Mouse (Mus musculus) CH12.LX (cell line): Measurements from ENCODE around the gene Senp6. TPM values are rescaled to one million over a fixed set of nuclear protein-coding genes. Genes with fewer than 3 reads are reported as not detected.

ENCODE experiments used
- DNase-seq: peaks from one replicate; pipeline ENCODE4 v3.0.0-alpha.2; 2013; ENCODE audit errors: extremely low read depth
- H3K27ac ChIP-seq: 2 replicates; pipeline ENCODE4 v1.5.1; 2012; ENCODE audit warnings: low read depth, mild to moderate bottlenecking, control low read depth, moderate library complexity; ENCODE audit not compliant: insufficient read depth
- H3K27me3 ChIP-seq: replicated peaks from 2 replicates; pipeline ENCODE3; 2012; ENCODE audit warnings: inconsistent platforms
- H3K36me3 ChIP-seq, 2 experiments: replicated peaks in 1 of 2; 2 replicates each; pipeline versions ENCODE3 to v1.6.1; 2012; ENCODE audit warnings: inconsistent platforms in 1 of 2, low read length in 1 of 2, mild to moderate bottlenecking in 1 of 2, mixed read lengths in 1 of 2, moderate library complexity in 1 of 2; ENCODE audit not compliant: control insufficient read depth in 1 of 2, insufficient read depth in 1 of 2
- H3K4me1 ChIP-seq, 2 experiments: 2 replicates each; pipeline ENCODE4 v1.6.1; 2012; ENCODE audit warnings: inconsistent platforms in 1 of 2, moderate library complexity in 1 of 2; ENCODE audit not compliant: insufficient read depth in 2 of 2, control insufficient read depth in 1 of 2
- H3K4me2 ChIP-seq: 2 replicates; pipeline ENCODE4 v1.6.1; 2012; ENCODE audit warnings: low read depth, mild to moderate bottlenecking, control low read depth; ENCODE audit not compliant: poor library complexity, insufficient read depth, severe bottlenecking
- H3K4me3 ChIP-seq, 3 experiments: fragments of 150-350 bp in 1 of 3; sonication (generic) in 1 of 3; replicated peaks in 1 of 3; 2 replicates each; pipeline versions ENCODE3 to v1.5.1; 2011 to 2012; ENCODE audit warnings: low read depth in 2 of 3, low read length in 2 of 3, mild to moderate bottlenecking in 2 of 3, moderate library complexity in 2 of 3, control low read depth in 1 of 3, improper control_type of control experiment in 1 of 3, inconsistent platforms in 1 of 3, mixed read lengths in 1 of 3; ENCODE audit not compliant: poor library complexity in 1 of 3
- H3K79me2 ChIP-seq: replicated peaks from 2 replicates; pipeline ENCODE4 v1.6.1; 2012; ENCODE audit warnings: mild to moderate bottlenecking, moderate library complexity; ENCODE audit not compliant: control insufficient read depth, poor library complexity, insufficient read depth, severe bottlenecking; ENCODE audit errors: extremely low read depth
- H3K9ac ChIP-seq: 2 replicates; pipeline ENCODE4 v1.6.1; 2012; ENCODE audit warnings: low read depth, mild to moderate bottlenecking, control low read depth, moderate library complexity; ENCODE audit not compliant: insufficient read depth
- H3K9me3 ChIP-seq: replicated peaks from 2 replicates; pipeline ENCODE3; 2012; ENCODE audit warnings: low read length, inconsistent platforms, mixed read lengths
- BHLHE40 ChIP-seq: IDR thresholded peaks from 2 replicates; pipeline ENCODE4 v1.6.1; 2011; ENCODE audit warnings: mild to moderate bottlenecking, low read depth, low read length, improper control_type of control experiment
- CHD1 ChIP-seq: IDR thresholded peaks from 2 replicates; pipeline ENCODE4 v1.6.1; 2012; ENCODE audit warnings: low read depth, low read length, improper control_type of control experiment, inconsistent platforms
- CHD2 ChIP-seq: IDR thresholded peaks from 2 replicates; pipeline ENCODE4 v1.6.1; 2011; ENCODE audit warnings: low read length, improper control_type of control experiment
- CTCF ChIP-seq, 2 experiments: IDR thresholded peaks in 1 of 2; conservative IDR thresholded peaks in 1 of 2; 2 replicates each; pipeline ENCODE4 v1.5.1; 2011 to 2012; ENCODE audit warnings: low read depth in 2 of 2, low read length in 2 of 2, improper control_type of control experiment in 1 of 2, inconsistent platforms in 1 of 2, mild to moderate bottlenecking in 1 of 2, moderate library complexity in 1 of 2
- E2F4 ChIP-seq: IDR thresholded peaks from 2 replicates; pipeline ENCODE4 v1.6.1; 2011; ENCODE audit warnings: low read depth, low read length, improper control_type of control experiment; ENCODE audit not compliant: insufficient replicate concordance
- ETS1 ChIP-seq: conservative IDR thresholded peaks from 2 replicates; pipeline ENCODE4 v1.6.1; 2012; ENCODE audit warnings: low read depth, mild to moderate bottlenecking, inconsistent platforms, low read length, improper control_type of control experiment, moderate library complexity
- HCFC1 ChIP-seq: IDR thresholded peaks from 2 replicates; pipeline ENCODE4 v1.6.1; 2012; ENCODE audit warnings: low read depth, mild to moderate bottlenecking, inconsistent platforms, low read length, improper control_type of control experiment
- MAFK ChIP-seq: IDR thresholded peaks from 2 replicates; pipeline ENCODE4 v1.6.1; 2011; ENCODE audit warnings: low read length, improper control_type of control experiment; ENCODE audit not compliant: insufficient replicate concordance
- MAZ ChIP-seq: IDR thresholded peaks from 2 replicates; pipeline ENCODE4 v1.6.1; 2012; ENCODE audit warnings: low read depth, mild to moderate bottlenecking, inconsistent platforms, low read length, improper control_type of control experiment, moderate library complexity
- MEF2A ChIP-seq: IDR thresholded peaks from 2 replicates; pipeline ENCODE4 v1.6.1; 2014; ENCODE audit warnings: low read depth, mild to moderate bottlenecking, inconsistent platforms, low read length, improper control_type of control experiment, borderline replicate concordance
- PAX5 ChIP-seq: IDR thresholded peaks from 2 replicates; pipeline ENCODE4 v1.6.1; 2012; ENCODE audit warnings: low read length, inconsistent platforms, mixed read lengths
- POLR2AphosphoS2 ChIP-seq: IDR thresholded peaks from 2 replicates; pipeline ENCODE4 v1.6.1; 2011; ENCODE audit warnings: low read depth, low read length, improper control_type of control experiment
- RAD21 ChIP-seq: IDR thresholded peaks from 2 replicates; pipeline ENCODE4 v1.6.1; 2011; ENCODE audit warnings: low read depth, mild to moderate bottlenecking, low read length, improper control_type of control experiment, moderate library complexity
- RCOR1 ChIP-seq: conservative IDR thresholded peaks from 2 replicates; pipeline ENCODE4 v1.6.1; 2012; ENCODE audit warnings: low read depth, mild to moderate bottlenecking, inconsistent platforms, low read length, improper control_type of control experiment
- TBP ChIP-seq: conservative IDR thresholded peaks from 2 replicates; pipeline ENCODE4 v1.6.1; 2011; ENCODE audit warnings: low read depth, low read length, improper control_type of control experiment
- USF2 ChIP-seq: conservative IDR thresholded peaks from 2 replicates; pipeline ENCODE4 v1.6.1; 2011; ENCODE audit warnings: low read depth, low read length, improper control_type of control experiment
- ZKSCAN1 ChIP-seq: IDR thresholded peaks from 2 replicates; pipeline ENCODE4 v1.6.1; 2012; ENCODE audit warnings: low read depth, inconsistent platforms, low read length, improper control_type of control experiment, borderline replicate concordance
- dilution Hi-C: fragments of 300-500 bp; cut with MboI; formaldehyde crosslinking; loops from 2 replicates; pipeline ENCODE4 v1.14.3; 2020; ENCODE audit warnings: low sequenced_read_pairs; ENCODE audit not compliant: extremely low pct_unique_long_range_greater_than_20kb, extremely low pct_ligation_motif_present
- in situ Hi-C: fragments of 300-500 bp; cut with MboI; formaldehyde crosslinking; loops from 3 replicates; pipeline ENCODE4 v1.14.3; 2019; ENCODE audit warnings: low sequenced_read_pairs, low pct_ligation_motif_present, low pct_unique_long_range_greater_than_20kb, mixed read lengths
- polyA plus RNA-seq: library from polyadenylated mRNA; unstranded; fragments of >175 nt; gene quantifications from 2 replicates; pipeline ENCODE4 v1.2.1, GENCODE M21; 2012; ENCODE audit warnings: low read depth; ENCODE audit not compliant: insufficient read length
- total RNA-seq, 2 experiments: library from RNA; depleted of rRNA; stranded (reverse); fragments of 300-350 nt in 1 of 2; fragments of >200 nt in 1 of 2; gene quantifications; 2 replicates each; pipeline ENCODE4 v1.2.3; 2012 to 2014

Gene Senp6
- total and polyA plus RNA-seq, 3 experiments = 97.5 to 167 (median 113) TPM

DNA sequence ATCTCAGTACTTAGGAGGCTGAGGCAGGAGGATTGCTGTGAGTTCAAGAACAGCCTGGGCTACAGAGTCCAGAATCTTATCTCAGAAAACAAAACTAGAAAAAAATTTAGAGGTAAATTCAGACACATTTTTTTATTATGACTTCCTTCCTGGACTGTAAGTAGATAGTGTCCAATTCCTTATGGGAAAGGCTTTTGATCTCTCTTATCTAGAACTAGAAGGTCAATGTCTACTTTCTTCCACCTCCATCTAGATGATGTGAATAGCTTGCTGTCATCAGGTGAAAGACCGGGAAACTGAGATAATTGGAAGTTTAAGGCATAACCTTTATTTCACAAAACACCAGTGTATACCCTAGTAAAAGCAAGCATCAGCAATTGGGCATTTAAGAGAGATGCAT is 115.0 kb downstream of the Senp6 start:
- Histone ChIP-seq H3K9ac (no peak overlapping the region), H3K4me1 (no peaks in the 10 kb centered on the region), H3K79me2 (no peaks in the 10 kb centered on the region), H3K36me3 (no peaks in the 10 kb centered on the region), H3K27ac (no peak overlapping the region), H3K4me2 (no peak overlapping the region), H3K27me3 (no peaks in the 10 kb centered on the region), H3K9me3 (no peaks in the 10 kb centered on the region), H3K4me3 (no peak overlapping the region)
- TF ChIP-seq HCFC1 = no peak
- TF ChIP-seq PAX5 = no peak
- TF ChIP-seq POLR2AphosphoS2 = no peak
- no peak for TF ChIP-seq USF2
- no peak for TF ChIP-seq MAZ
- no peak for TF ChIP-seq MAFK
- TF ChIP-seq MEF2A = no peak
- TF ChIP-seq RAD21 = no peak
- no peak for TF ChIP-seq BHLHE40
- TF ChIP-seq CHD1 = no peak
- DNase-seq = no peak
- dilution Hi-C loops (no loop called here), in situ Hi-C loops (no loop called here)

DNA sequence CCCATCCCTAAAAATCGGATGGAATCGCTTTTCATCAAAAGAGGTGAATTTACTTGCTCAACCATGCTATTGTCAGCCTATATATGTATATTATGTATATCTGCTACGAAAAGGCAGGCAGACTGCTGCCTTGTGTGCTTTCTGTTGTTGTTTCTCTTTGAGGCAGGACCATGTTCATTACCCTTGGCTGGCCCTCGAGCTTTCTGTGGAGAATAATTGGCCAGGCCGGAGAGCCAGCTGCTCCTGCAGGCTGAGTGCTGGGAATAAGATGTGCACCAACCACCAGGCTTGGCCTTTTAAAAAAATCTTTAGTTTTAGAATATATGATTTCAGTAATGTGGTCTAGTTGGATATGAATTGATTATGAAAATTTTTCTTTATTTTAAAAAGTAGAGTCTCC is 117.4 kb downstream of the Senp6 start:
- Histone ChIP-seq H3K27ac (no peak overlapping the region), H3K9me3 (no peaks in the 10 kb centered on the region), H3K27me3 (no peaks in the 10 kb centered on the region), H3K36me3 (no peaks in the 10 kb centered on the region), H3K79me2 (no peaks in the 10 kb centered on the region), H3K9ac (no peak overlapping the region), H3K4me3 (no peak overlapping the region), H3K4me1 (no peaks in the 10 kb centered on the region; a peak in 1 of 4 replicates), H3K4me2 (no peak overlapping the region)
- in situ Hi-C loops = no loop called here
- dilution Hi-C loops = no loop called here
- DNase-seq = no peak
- no peak for TF ChIP-seq CHD2
- TF ChIP-seq ETS1 = no peak
- TF ChIP-seq CTCF (conservative IDR thresholded peaks at IDR 0.05 in 1 of 2, IDR thresholded peaks at IDR 0.05 in 1 of 2; ENCODE audit: low read depth in 2 of 2, low read length in 2 of 2) = no peak
- TF ChIP-seq CHD1 = no peak
- no peak for TF ChIP-seq ZKSCAN1
- TF ChIP-seq E2F4 = no peak
- no peak for TF ChIP-seq HCFC1
- no peak for TF ChIP-seq TBP
- no peak for TF ChIP-seq RCOR1
